Mouse (Mus musculus) heart, postnatal 0 days (tissue): ENCODE data around the gene Ifna7.
"Not testable (repeated sequence)": the region's sequence is repeated elsewhere in the genome, so short reads cannot be mapped to it uniquely, and the experiment has no call there.

Experiments
- CTCF ChIP-seq: IDR thresholded peaks from 2 replicates; pipeline ENCODE4 v1.5.1; 2016; ENCODE audit warnings: antibody characterized with exemption, control low read depth, low read depth
- EP300 ChIP-seq: IDR thresholded peaks from 2 replicates; pipeline ENCODE4 v1.6.1; 2016; ENCODE audit warnings: antibody characterized with exemption, low read depth

GRCm38 (mm10) chr4:88799365-88799764 is 16.7 kb upstream of the Ifna7 start, which contains the start of gene Gm13285:
- not testable (repeated sequence) for TF ChIP-seq CTCF, EP300
